Mouse (Mus musculus): ENCODE data around the gene Pfdn5. TPM values are rescaled to one million over a fixed set of nuclear protein-coding genes. Genes with fewer than 3 reads are reported as not detected.

The Pfdn5 gene
- 267 and 273 TPM in 2 replicates for polyA plus RNA-seq (2016; fragmentation: Nextera tagmentation; extraction: Ambion mirVana)

DNA sequence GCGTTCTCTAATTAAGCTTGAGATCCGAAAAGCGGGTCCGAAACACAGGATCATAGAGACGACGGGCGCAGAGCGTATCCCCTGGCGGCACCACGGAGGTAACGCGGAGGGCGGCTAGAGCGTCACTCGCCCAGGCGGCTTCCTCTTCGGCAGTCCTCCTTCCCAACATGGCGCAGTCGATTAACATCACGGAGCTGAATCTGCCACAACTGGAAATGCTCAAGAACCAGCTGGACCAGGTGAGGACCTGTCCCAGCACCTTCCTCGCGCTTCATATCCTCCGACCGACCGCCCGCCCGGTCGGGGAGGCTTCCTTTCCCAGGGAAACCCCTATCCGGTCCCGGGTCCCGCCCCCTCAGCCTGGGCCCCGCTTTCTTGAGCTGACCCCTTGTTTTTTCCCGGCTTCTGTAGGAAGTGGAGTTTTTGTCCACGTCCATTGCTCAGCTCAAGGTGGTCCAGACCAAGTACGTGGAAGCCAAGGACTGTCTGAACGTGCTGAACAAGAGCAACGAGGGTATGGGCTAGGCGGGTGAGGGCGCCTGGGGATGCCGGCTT is at the start of gene Pfdn5:
Pfdn5 (plus strand) TSS at position 95 of the 555 bp plus-strand sequence.
- Histone ChIP-seq H3K9me3 (replicated peaks) (no peaks in the 10 kb centered on the region), H3K9ac (peak within 1 kb of the TSS; percentile 92), H3K36me3 (peaks cover 60% of the 10 kb centered on the region), H3K4me1 (replicated peaks) (peaks cover 14% of the 10 kb centered on the region), H3K4me3 (peak within 1 kb of the TSS; percentile 94), H3K27ac (ENCODE audit: poor library complexity, severe bottlenecking) (peak within 1 kb of the TSS; percentile 59), H3K4me2 (peak within 1 kb of the TSS; percentile 74), H3K27me3 (replicated peaks) (no peaks in the 10 kb centered on the region)
- WGBS, result under 1% methylated on average over 40 of the region's 40 CpGs
- ATAC-seq (ENCODE audit: insufficient number of reproducible peaks, low FRiP score), result peak; percentile 92

- Histone ChIP-seq H3K9me3 (replicated peaks) (no peaks in the 10 kb centered on the region), H3K4me2 (peak overlapping the region; percentile 90), H3K27ac (ENCODE audit: poor library complexity, severe bottlenecking) (peak overlapping the region; percentile 81), H3K4me3 (peak overlapping the region; percentile 65), H3K36me3 (peaks cover 18% of the 10 kb centered on the region), H3K4me1 (replicated peaks) (peaks cover 23% of the 10 kb centered on the region), H3K9ac (peak overlapping the region; percentile 83), H3K27me3 (replicated peaks) (no peaks in the 10 kb centered on the region)
- 29% methylated on average over 7 of the region's 7 CpGs for WGBS
- ATAC-seq (ENCODE audit: insufficient number of reproducible peaks, low FRiP score), result no peak
Measured at GRCm38 (mm10) chr15:102278726-102279091, 47.2 kb upstream of the Pfdn5 start.

- Histone ChIP-seq H3K4me3 (peak within 1 kb of the TSS; percentile 65), H3K9ac (peak within 1 kb of the TSS; percentile 83), H3K9me3 (replicated peaks) (no peaks in the 10 kb centered on the region), H3K4me2 (peak within 1 kb of the TSS; percentile 90), H3K27ac (ENCODE audit: poor library complexity, severe bottlenecking) (peak within 1 kb of the TSS; percentile 81), H3K4me1 (replicated peaks) (peaks cover 23% of the 10 kb centered on the region), H3K36me3 (peaks cover 18% of the 10 kb centered on the region), H3K27me3 (replicated peaks) (no peaks in the 10 kb centered on the region)
- WGBS, result under 1% methylated on average over 65 of the region's 65 CpGs
- ATAC-seq (ENCODE audit: insufficient number of reproducible peaks, low FRiP score), result peak; percentile 97
Measured at GRCm38 (mm10) chr15:102279092-102279782, 46.7 kb upstream of the Pfdn5 start, which contains the start of gene Mfsd5. TSS of gene Mfsd5 (plus strand) at chr15:102279454.

DNA sequence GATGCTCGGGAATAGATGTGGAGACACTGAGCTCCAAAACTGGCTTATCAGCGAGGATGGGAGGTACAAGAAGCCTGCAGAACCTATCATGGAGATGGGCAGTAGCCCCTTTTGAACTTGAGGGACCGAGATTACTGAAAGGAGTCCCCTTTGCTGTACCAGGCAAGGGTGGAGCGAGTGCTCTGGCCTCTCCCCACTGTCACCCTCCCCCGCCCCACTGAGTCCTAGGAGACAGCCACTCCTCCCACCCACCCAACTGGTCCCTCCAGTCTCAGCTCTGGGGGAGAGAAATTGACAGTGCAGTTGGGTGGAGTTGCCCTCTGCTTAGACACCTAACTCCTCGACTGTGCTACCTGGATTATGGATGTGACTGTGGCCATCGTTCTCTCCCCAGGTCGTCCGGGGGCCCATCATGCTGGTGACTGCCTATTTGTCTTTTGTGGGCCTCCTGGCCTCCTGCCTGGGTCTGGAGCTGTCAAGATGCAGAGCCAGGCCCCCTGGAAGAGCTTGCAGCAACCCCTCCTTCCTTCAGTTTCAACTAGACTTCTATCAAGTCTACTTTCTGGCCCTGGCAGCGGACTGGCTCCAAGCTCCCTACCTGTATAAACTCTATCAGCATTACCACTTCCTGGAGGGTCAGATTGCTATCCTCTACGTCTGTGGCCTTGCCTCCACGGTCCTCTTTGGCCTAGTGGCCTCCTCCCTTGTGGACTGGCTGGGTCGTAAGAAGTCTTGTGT is 46.0 kb upstream of the Pfdn5 start:
- peaks cover 29% of the 10 kb centered on the region for H3K4me1 ChIP-seq (replicated peaks)
- peaks cover 18% of the 10 kb centered on the region for H3K36me3 ChIP-seq
- no peaks in the 10 kb centered on the region for H3K9me3 ChIP-seq (replicated peaks)
- peak overlapping the region; percentile 81 for H3K27ac ChIP-seq (ENCODE audit: poor library complexity, severe bottlenecking)
- WGBS, result 23% methylated on average over 13 of the region's 13 CpGs
- peak; percentile 18; the same call in 1 of the 2 replicates for ATAC-seq (ENCODE audit: insufficient number of reproducible peaks, low FRiP score)
- H3K4me2 ChIP-seq, result peak overlapping the region; percentile 90
- no peaks in the 10 kb centered on the region for H3K27me3 ChIP-seq (replicated peaks)
- peak overlapping the region; percentile 83 for H3K9ac ChIP-seq
- peak overlapping the region; percentile 65 for H3K4me3 ChIP-seq

DNA sequence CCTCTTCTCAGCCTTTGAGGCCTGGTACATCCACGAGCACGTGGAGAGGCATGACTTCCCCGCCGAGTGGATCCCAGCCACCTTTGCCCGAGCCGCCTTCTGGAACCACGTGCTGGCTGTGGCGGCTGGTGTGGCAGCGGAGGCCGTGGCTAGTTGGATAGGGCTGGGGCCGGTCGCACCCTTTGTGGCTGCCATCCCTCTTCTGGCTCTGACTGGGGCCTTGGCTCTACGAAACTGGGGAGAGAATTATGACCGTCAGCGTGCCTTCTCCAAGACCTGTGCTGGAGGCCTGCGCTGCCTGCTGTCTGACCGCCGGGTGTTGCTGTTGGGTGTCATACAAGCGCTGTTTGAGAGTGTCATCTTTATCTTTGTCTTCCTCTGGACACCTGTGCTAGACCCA is 45.3 kb upstream of the Pfdn5 start:
- H3K36me3 ChIP-seq, result peaks cover 18% of the 10 kb centered on the region
- 0 out of 2 replicates have a peak overlapping the region, but pooled peaks have one; percentile 83 for H3K9ac ChIP-seq
- no peaks in the 10 kb centered on the region for H3K27me3 ChIP-seq (replicated peaks)
- WGBS, result 94% methylated on average over 19 of the region's 19 CpGs
- H3K4me3 ChIP-seq, result no peak overlapping the region
- no peak for ATAC-seq (ENCODE audit: insufficient number of reproducible peaks, low FRiP score)
- H3K9me3 ChIP-seq (replicated peaks), result no peaks in the 10 kb centered on the region
- peaks cover 33% of the 10 kb centered on the region for H3K4me1 ChIP-seq (replicated peaks)
- H3K4me2 ChIP-seq, result peak overlapping the region; percentile 90
- H3K27ac ChIP-seq (ENCODE audit: poor library complexity, severe bottlenecking), result no peak overlapping the region

DNA sequence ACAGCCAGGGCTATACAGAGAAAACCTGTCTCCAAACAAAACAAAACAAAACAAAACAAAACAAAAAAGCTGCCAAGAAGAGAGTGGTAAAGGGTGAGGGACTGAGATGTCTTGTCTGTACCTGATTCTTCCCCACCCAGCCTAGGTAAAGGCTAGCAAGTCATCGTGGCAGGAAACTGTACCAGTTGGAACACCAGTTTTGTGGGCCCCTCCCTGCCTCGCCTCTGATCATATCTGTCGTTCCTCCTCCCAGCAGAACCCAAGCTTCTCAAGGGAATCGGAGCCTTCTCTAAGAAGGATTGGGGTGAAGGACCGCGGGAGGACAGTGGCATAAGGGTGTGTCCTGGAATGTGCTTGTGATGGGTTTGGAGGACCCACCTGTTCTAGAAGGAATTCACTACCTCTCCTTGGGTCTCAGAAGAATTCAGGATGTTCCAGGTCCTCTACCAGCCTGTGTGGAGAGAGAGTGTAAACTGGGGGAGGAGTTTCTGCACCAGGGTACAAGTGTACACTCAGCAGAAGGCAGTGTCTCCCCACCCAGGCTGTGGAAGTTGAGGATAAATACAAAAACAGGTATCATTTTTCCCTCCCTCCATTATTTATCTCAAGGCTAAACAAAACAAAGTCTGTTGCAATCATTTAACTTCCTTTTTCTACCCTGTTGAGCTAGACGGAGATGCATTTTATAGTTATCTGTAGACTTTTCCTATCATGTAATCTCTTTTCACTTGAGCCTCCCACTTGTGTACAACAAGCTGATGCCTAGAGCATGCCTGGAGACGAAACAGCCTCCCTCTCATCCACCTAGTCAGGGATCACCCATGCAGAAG is 43.2 kb upstream of the Pfdn5 start:
- H3K9me3 ChIP-seq (replicated peaks), result no peaks in the 10 kb centered on the region
- no peak overlapping the region for H3K4me3 ChIP-seq
- H3K9ac ChIP-seq, result no peak overlapping the region
- H3K4me2 ChIP-seq, result no peak overlapping the region
- WGBS, result 70% methylated on average over 8 of the region's 8 CpGs
- ATAC-seq (ENCODE audit: insufficient number of reproducible peaks, low FRiP score), result no peak
- peaks cover 33% of the 10 kb centered on the region for H3K4me1 ChIP-seq (replicated peaks)
- H3K36me3 ChIP-seq, result peaks cover 18% of the 10 kb centered on the region
- H3K27me3 ChIP-seq (replicated peaks), result no peaks in the 10 kb centered on the region
- H3K27ac ChIP-seq (ENCODE audit: poor library complexity, severe bottlenecking), result no peak overlapping the region

GRCm38 (mm10) chr15:102283648-102284047 is 42.3 kb upstream of the Pfdn5 start:
- Histone ChIP-seq H3K27ac (ENCODE audit: poor library complexity, severe bottlenecking) (0 out of 2 replicates have a peak overlapping the region, but pooled peaks have one; percentile 4), H3K4me1 (replicated peaks) (peaks cover 32% of the 10 kb centered on the region), H3K9ac (no peak overlapping the region), H3K4me2 (no peak overlapping the region), H3K9me3 (replicated peaks) (no peaks in the 10 kb centered on the region), H3K36me3 (peaks cover 18% of the 10 kb centered on the region), H3K4me3 (no peak overlapping the region), H3K27me3 (replicated peaks) (no peaks in the 10 kb centered on the region)
- 46% methylated on average over 3 of the region's 3 CpGs for WGBS
- no peak for ATAC-seq (ENCODE audit: insufficient number of reproducible peaks, low FRiP score)

DNA sequence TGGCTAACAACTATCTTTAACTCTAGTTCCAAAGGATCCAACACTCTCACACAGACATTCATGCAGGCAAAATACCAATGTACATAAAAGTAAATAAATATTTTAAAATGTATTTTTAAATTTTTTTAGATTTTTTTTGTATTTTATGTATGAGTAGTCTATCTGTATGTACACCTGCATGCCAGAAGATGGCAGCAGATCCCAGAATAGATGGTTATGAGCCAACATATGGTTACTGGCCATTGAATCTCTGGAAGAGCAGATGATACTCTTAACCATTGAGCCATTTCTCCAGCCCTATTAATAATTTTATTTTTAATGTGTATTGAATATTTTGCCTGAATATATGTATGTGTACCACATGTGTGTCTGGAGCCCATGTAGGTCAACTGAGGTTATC is 38.5 kb upstream of the Pfdn5 start:
- no peaks in the 10 kb centered on the region for H3K9me3 ChIP-seq (replicated peaks)
- peaks cover 14% of the 10 kb centered on the region for H3K4me1 ChIP-seq (replicated peaks)
- no peak for ATAC-seq (ENCODE audit: insufficient number of reproducible peaks, low FRiP score)
- H3K27me3 ChIP-seq (replicated peaks), result no peaks in the 10 kb centered on the region
- no peak overlapping the region for H3K27ac ChIP-seq (ENCODE audit: poor library complexity, severe bottlenecking)
- no peak overlapping the region for H3K9ac ChIP-seq
- H3K36me3 ChIP-seq, result no peaks in the 10 kb centered on the region; the same call in 1 of the 2 replicates
- no peak overlapping the region for H3K4me2 ChIP-seq
- no peak overlapping the region for H3K4me3 ChIP-seq

GRCm38 (mm10) chr15:102295633-102296367 is 30.1 kb upstream of the Pfdn5 start, which contains the start of gene Espl1:
TSS of gene Espl1 (plus strand) at chr15:102296266.
- Histone ChIP-seq H3K4me3 (peak within 1 kb of the TSS; percentile 82), H3K9ac (peak within 1 kb of the TSS; percentile 72), H3K27ac (ENCODE audit: poor library complexity, severe bottlenecking) (no peak within 1 kb of the TSS), H3K4me2 (peak within 1 kb of the TSS; percentile 96), H3K4me1 (replicated peaks) (peaks cover 16% of the 10 kb centered on the region; the same call in 1 of the 2 replicates), H3K27me3 (replicated peaks) (no peaks in the 10 kb centered on the region), H3K9me3 (replicated peaks) (no peaks in the 10 kb centered on the region), H3K36me3 (peaks cover 28% of the 10 kb centered on the region)
- peak; percentile 97 for ATAC-seq (ENCODE audit: insufficient number of reproducible peaks, low FRiP score)
- 7% methylated on average over 25 of the region's 25 CpGs for WGBS

DNA sequence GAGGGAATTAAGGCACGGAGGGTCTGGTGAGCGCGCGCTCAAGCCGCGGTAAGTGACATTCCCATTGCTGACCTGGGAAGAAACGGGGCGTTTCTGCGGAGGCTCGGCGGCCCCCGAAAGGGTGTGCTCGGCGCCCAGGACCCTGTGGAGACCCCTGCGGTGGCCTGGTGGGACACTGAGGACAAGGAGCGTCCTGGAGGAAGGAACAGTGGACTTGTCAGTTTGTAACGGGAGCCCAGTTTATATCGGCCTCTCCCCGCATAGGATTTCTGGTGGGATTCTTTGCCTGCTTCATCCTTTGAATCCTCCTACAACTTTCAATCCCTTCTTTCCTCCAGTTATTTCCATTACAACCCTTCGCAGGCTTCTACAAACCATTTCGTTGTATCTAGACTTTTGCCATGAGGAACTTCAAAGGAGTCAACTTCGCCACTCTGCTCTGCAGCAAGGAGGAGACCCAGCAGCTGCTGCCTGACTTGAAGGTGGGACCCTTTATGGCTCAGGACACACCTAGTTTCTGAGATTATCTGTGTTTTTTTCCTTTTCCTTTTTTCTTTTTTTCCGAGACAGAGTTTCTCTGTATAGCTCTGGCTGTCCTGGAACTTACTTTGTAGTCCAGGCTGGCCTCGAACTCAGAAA is 29.4 kb upstream of the Pfdn5 start:
- ATAC-seq (ENCODE audit: insufficient number of reproducible peaks, low FRiP score), result no peak; the same call in 1 of the 2 replicates
- H3K27me3 ChIP-seq (replicated peaks), result no peaks in the 10 kb centered on the region
- H3K9ac ChIP-seq, result peak overlapping the region; percentile 72
- H3K27ac ChIP-seq (ENCODE audit: poor library complexity, severe bottlenecking), result no peak overlapping the region
- H3K9me3 ChIP-seq (replicated peaks), result no peaks in the 10 kb centered on the region
- 5% methylated on average over 24 of the region's 24 CpGs for WGBS
- peaks cover 16% of the 10 kb centered on the region; the same call in 1 of the 2 replicates for H3K4me1 ChIP-seq (replicated peaks)
- peaks cover 34% of the 10 kb centered on the region for H3K36me3 ChIP-seq
- H3K4me2 ChIP-seq, result peak overlapping the region; percentile 96
- H3K4me3 ChIP-seq, result peak overlapping the region; percentile 82

All from heart, embryonic 12.5 days (tissue).